Mouse (Mus musculus): ENCODE results near the gene Usp8. TPM values are rescaled to one million over a fixed set of nuclear protein-coding genes. Genes with fewer than 3 reads are reported as not detected.

Usp8 gene
- 39.3 TPM for total RNA-seq (2023)

DNA sequence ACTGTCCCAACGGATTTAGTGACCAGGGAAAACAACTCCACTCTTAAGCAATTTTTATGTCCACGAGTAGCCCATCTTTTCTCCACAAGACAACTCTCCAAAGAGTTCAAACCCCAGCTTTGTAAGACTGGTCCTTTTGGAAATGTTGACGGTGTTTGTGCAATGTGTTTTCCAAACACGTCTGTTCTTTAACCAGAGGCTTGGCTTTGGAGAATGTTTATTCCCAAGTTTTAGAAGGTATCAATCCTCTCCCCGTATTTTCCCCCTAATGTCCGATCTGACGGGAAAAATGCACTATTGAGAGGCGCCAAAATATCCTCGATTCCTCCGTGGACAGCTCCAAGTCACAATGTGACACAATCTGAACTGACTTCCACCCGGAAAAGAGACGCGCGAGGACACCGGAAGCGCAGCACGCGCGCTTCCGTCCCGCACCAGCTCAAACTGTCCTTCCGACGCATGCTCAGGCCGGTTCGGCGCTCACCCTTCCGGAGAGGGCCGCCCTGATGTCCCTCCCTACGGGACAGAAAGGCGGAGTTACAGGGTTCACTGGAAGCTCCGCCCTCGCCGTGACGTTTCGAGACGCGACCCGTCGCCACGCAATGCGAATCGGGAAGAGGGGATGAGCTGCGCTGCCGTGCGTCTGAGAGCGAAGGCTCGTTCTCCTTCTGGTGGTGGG lies at the start of gene Usp8:
TSS of gene Usp8 (plus strand) at position 570 of the 679 bp plus-strand sequence.

GRCm38 (mm10) chr2:126676122-126676515 lies 31.0 kb upstream of the Usp8 start, which contains the start of gene Gabpb1:
Gabpb1 (minus strand) TSS chr2:126676337.

DNA sequence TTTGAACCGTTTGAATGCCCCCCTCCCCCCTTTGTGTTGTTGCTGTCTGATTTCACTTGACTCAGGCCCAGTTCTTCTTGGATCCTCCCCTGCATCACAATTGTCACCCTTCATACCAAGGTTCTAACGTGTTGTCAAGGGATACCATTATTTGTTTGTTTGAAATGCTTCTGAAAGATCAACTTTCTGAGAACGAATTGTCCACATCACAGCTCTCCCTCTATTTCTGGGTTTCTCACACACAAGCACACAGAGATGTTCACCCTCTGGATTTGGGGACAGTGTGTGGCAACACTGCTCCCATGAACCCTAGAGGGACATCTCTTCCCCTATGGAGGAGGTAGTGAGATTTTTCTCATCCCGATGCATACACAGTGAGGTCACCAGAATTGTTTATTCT lies 76.2 kb downstream of the Usp8 start, which contains the start of gene Usp50:
TSS of gene Usp50 (minus strand) at position 101 of the 400 bp plus-strand sequence.

Other genes with a start within 250 kb of the Usp8 start
- 38.3 TPM for gene Atp8b4, start 206.7 kb upstream of the Usp8 start, total RNA-seq (2023)
- 0.18 TPM for gene Slc27a2, start 154.9 kb upstream of the Usp8 start, total RNA-seq (2023)
- 2.4 TPM for gene Hdc, start 88.0 kb upstream of the Usp8 start, total RNA-seq (2023)
- gene Gabpb1, start 31.0 kb upstream of the Usp8 start, total RNA-seq (2023), result 51.0 TPM
- gene Usp50, start 76.1 kb downstream of the Usp8 start, total RNA-seq (2023), result not detected
- gene Trpm7, start 168.9 kb downstream of the Usp8 start, total RNA-seq (2023), result 117 TPM
- gene Sppl2a, start 225.9 kb downstream of the Usp8 start, total RNA-seq (2023), result 58.5 TPM

All from CD4-positive naive resting alpha-beta T cell, adult 57 days (primary cell).